Mouse (Mus musculus) hindlimb bud, embryonic 11.5 days (tissue): ENCODE data around the gene Arhgef26.

Source experiments
- DNase-seq: peaks from one replicate; pipeline ENCODE4 v3.0.0-alpha.2; 2012; ENCODE audit warnings: low read depth, low spot score; ENCODE audit errors: extremely low spot score

Gene Arhgef26

GRCm38 (mm10) chr3:62338044-62338443 is at the start of gene Arhgef26:
Arhgef26 (plus strand) TSS chr3:62338344.
- DNase-seq = no peak

- DNase-seq = no peak
Measured at GRCm38 (mm10) chr3:62310493-62310892, 27.7 kb upstream of the Arhgef26 start.

- DNase-seq = no peak
Measured at GRCm38 (mm10) chr3:62311224-62311623, 26.9 kb upstream of the Arhgef26 start.

- no peak for DNase-seq
Measured at GRCm38 (mm10) chr3:62324708-62325107, 13.4 kb upstream of the Arhgef26 start.

- no peak for DNase-seq
Measured at GRCm38 (mm10) chr3:62327903-62328302, 10.2 kb upstream of the Arhgef26 start.

GRCm38 (mm10) chr3:62338461-62338853 is 313 bp downstream of the Arhgef26 start:
- no peak for DNase-seq

DNA sequence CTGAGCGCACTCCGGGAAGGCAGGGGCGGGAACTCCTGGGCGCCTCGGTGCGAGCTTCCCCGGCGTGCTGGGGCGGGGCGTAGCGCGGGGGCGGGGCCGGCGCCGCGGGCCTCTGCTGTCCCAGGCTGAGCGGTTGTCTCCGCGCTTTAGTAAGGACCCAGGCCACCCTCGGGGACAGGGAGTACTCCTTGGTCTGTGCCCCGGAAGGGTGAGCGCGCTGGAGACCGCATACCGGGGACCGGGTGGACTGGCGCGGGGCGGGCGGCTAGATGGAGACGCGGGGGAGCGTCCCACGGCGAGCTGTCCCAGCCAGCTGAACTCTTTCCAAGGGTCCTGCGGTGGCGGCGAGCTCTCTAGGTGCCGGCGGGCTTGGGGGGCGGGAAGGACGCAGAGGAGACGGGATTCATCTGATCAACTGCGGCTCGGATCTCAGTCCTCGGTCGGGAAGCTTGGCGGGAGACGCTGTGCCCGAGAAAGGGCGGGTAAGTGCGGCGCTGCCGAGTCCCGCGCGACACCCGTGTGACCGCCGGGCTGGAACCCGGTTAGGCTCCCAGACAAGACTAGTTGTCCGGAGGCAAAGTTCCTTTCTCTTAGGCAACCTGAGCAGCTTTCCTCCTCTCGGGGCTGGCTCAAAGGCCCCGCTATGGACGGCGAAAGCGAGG is 841 bp downstream of the Arhgef26 start:
- no peak for DNase-seq

DNA sequence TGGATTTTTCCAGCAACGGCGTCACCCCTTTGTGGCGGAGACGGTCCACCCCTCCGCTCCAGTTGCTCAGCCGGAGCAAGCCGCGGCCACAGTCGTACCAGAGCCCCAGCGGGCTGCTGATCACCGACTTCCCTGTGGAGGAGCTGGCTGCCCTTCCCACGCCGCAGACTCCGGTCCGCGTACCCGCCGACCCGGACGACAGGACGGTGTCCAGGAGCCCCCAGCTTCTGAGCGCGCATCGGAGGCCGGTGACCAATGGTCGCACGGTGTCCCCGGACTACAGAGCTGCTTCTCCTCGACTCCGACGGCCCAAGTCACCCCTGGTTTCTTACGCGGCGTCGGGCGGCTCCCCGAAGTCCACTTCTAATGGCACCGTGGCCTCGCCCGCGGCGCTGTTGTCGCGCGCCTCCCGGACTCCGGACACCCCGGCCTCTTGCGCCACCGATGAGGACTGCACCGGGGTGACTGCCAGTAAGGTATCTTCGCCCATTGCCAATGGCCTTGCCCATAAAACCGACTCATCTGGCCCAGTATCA is 1.4 kb downstream of the Arhgef26 start:
- no peak for DNase-seq

- no peak for DNase-seq
Measured at GRCm38 (mm10) chr3:62340154-62340760, 2.1 kb downstream of the Arhgef26 start.

DNA sequence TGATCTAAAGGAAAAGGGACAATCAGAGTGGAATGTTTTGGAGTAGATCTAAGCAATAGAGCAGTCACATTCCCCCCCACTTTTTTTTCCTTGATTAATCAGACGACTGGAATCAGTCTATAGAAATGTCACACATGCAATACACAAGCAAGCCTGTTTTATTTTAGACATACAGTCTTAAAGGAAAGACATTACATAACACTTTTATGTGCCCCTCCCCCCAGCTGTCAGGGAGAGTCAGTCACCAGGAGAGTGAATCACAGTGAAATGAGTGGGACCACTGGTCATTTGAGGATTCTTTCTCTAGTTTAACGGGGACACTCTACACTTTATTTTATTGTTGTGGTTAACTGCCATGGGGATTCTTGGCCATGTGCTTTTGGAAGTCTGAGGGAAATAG is 2.7 kb downstream of the Arhgef26 start:
- no peak for DNase-seq

DNA sequence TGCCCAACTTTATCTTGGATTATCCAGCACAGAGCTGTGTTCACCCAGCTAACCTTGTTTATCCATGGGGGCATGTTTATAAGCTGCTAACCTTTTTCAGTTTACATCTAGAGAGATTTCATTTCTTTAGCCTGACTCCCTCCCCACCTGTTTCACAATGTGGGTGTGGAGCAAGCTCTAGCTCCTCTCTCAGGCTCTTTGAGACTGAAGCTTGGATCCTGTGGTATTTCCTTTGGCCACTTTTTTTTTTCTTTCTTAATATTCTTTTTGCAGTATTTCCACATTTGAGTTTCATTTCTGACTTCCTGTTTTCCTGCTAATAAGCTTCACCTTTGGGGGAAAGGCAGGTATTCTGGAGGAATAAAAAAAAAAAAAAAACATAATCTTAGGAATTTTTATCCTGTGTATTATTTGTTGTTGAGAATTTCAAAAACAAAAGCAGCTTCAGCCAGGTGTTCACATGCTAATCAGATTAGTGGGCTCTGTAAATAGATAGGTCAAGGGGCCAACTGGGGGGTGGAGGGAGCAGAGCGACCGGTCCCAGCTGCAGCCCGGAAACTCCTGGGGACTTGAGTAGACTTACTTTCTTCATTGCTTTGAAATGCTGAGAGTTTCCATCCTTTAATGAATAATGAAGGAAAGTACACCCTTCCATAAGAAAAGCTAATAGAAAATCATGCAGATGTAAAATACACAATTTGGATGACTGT is 3.5 kb downstream of the Arhgef26 start:
- DNase-seq = no peak

DNA sequence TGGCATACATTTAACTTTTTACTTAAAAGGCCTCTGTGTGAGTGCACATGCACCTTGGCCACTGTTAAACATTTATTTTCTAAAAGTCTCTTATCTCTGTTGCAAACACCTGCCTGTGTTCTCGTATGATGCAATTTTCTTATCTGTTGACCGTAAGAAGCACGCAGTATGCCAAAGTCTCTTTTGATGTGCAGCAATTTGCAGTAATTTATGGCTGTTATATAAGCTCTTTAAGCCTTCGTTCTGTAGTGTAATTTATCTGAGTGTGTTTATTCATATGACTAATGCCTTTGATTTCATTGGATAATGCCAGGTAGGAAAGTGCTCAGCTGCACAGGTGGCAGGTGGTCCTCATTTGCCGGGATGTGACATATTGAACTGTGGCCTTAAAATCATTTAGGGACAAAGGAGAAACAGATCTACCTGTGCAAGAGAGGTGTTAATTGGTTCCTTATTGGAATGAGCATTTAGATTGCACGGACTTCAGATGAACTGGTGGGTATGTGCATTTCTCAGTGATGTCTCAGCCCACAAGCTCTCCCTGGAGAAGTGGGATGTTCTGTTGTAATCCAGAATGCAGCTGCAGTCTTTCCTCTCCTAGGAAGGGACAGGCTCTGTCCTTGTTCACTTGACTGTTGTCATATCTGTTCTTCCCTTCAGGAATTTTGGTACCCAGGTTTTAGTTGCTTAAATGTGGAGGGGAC is 10.5 kb downstream of the Arhgef26 start:
- DNase-seq = no peak

DNA sequence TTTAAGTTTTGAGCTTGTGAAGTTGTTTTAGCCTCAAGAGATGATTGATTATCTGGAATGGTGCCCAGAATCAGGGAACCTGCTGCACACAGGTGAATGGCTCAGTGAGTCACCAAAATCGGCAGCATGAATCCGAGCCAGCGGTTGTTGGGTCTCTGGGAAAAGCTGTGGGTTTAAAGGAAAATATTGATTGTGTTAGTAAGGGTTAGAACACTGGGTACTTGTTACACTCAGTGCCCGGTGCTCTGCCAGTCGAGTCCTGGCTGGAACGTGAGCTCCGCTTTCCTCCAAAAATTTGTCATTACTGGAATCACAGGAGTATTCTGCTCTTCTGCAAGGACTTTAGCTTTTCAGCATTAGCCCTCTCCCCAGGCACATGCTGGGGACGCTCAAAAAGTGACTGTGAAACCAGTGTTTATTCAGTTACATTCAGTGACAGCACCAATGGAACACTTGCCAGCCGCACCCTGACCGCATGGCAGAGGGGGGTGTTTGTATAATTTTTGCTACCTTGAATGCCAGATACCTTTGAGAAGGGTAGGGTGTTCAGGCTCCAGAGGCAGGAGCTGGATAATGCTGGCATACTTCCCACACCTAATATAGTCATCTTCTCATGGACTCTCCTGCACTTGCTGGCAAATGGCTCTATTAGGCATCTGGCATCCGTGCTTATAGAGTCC is 11.2 kb downstream of the Arhgef26 start:
- DNase-seq = no peak

GRCm38 (mm10) chr3:62352071-62352470 is 13.9 kb downstream of the Arhgef26 start:
- DNase-seq = no peak

DNA sequence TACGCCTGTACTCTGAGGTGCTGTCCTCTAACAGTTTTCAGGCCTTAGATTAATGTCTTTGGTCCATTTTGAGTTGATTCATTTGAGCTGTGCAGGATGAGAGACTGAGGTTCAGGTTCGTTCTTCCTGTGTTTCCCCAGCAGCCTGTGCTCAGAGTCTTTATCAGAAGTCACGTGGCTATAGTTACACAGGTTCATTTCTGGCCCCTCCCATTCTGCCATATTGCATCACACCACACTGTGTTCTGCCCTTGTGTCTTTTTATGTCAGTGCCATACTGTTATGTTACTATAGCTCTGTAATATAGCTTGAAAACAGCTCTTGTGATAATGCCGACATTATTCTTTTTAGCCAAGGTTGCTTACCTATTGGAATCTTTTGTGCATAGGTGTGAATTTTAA is 14.7 kb downstream of the Arhgef26 start:
- no peak for DNase-seq

DNA sequence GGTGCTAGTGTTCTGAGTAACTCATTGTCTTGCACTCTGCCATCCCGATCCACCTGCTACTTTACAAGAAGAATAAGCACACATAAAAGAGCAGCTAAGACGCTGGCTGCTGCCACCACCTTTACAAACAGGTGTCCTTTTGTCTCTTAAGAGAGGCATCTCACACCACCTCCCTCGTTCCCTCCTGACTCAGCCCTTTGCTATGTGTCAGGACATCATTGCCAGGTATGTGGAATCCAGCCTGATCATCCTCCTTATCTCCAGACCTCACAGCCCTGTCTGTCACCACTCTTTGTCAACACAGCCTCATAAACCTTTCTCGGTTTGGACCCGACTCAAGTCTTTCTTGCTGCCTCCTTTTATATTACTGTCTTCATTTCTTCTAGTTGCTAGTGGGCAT is 29.7 kb downstream of the Arhgef26 start:
- DNase-seq = no peak

DNA sequence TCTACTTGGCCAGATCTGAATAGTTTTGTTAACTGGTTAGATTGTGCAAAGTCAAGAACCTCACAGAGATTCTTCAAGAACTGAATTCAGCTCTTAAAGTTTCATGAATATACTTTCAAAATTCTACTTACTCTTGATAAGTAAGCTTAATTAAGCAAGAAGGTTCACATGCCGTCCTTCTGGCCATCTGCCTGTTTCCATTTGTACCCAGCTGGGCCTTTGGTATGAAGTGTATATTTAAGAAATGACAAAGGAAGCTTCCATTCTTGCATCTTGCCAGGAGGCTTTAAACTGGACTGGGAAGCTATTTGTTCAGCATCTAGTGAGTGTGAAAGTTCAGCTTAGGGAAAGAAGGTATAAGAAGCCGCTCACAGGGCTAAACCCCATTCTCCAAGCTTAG is 34.7 kb downstream of the Arhgef26 start:
- DNase-seq = no peak

DNA sequence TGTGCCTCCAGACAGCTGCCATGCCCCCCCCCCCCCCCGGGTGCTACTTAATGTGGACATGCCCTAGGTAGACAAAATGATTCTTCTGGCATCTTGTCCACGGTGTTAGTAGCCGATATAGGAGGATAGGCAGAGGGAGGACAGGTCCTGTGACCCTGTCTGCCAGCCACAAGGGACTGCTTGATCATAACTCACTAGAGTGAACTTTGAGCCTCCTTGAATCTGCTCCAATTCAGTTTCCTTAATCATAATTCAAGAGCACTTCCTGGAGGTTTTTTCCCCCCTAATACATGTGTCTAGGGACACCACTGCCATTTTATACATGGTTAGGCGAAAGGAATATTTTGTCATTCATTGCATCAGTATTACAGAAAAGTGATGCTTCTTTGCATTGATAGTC is 36.2 kb downstream of the Arhgef26 start:
- no peak for DNase-seq

GRCm38 (mm10) chr3:62374831-62375230 is 36.7 kb downstream of the Arhgef26 start:
- no peak for DNase-seq

DNA sequence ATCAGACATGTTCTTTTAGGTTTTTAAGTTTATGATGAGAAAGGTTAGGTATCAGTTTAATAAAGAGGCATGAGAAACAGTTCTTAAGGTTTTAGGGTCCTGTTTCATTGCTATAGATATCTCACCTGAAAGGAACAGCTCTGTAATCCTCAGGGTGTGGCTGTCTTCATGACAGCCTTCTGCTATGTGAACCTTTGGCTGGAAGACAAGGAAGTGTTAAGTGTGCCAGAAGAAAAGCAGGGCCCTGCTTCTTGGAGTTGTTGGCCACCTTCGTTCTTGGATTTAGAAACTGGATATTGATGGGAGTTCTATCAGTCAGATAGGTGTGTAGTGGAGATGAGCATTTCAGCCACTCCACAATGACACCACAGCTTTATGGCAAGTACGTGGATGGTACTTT is 38.6 kb downstream of the Arhgef26 start:
- no peak for DNase-seq

- DNase-seq = no peak
Measured at GRCm38 (mm10) chr3:62379946-62380345, 41.8 kb downstream of the Arhgef26 start.
